Mouse (Mus musculus) E14TG2a.4 (cell line): ENCODE measurements around the gene Gm10142.
"Not testable (repeated sequence)": the region's sequence is repeated elsewhere in the genome, so short reads cannot be mapped to it uniquely, and the experiment has no call there.

Source experiments
- H3K27me3 ChIP-seq: 2 replicates; pipeline ENCODE4 v1.6.1; 2014; ENCODE audit warnings: low read length, control low read depth; ENCODE audit not compliant: insufficient read depth
- H3K36me3 ChIP-seq: 2 replicates; pipeline ENCODE4 v1.6.1; 2014; ENCODE audit warnings: low read length, control low read depth; ENCODE audit not compliant: insufficient read depth
- H3K4me1 ChIP-seq: replicated peaks from 2 replicates; pipeline ENCODE4 v1.6.1; 2014; ENCODE audit warnings: low read depth, low read length, control low read depth
- H3K4me3 ChIP-seq: replicated peaks from 2 replicates; pipeline ENCODE4 v1.5.1; 2014; ENCODE audit warnings: mild to moderate bottlenecking, low read length
- H3K9me3 ChIP-seq: 2 replicates; pipeline ENCODE4 v1.6.1; 2014; ENCODE audit warnings: low read length, control low read depth
- CTCF ChIP-seq: conservative IDR thresholded peaks from 2 replicates; pipeline ENCODE4 v1.5.1; 2014; ENCODE audit warnings: low read length
- NANOG ChIP-seq: IDR thresholded peaks from 2 replicates; pipeline ENCODE4 v1.6.1; 2014; ENCODE audit warnings: borderline replicate concordance, low read length, mixed read lengths
- POU5F1 ChIP-seq: IDR thresholded peaks from 2 replicates; pipeline ENCODE4 v1.6.1; 2014; ENCODE audit warnings: low read length, borderline replicate concordance

Gene Gm10142

GRCm38 (mm10) chr10:77724855-77725254 is 9.2 kb downstream of the Gm10142 start:
- H3K36me3 ChIP-seq, result no peaks in the 10 kb centered on the region
- no peaks in the 10 kb centered on the region for H3K27me3 ChIP-seq
- H3K4me1 ChIP-seq, result no peaks in the 10 kb centered on the region
- no peak for TF ChIP-seq POU5F1
- TF ChIP-seq NANOG, result no peak
- TF ChIP-seq CTCF, result peak; percentile 62
- peaks cover 6% of the 10 kb centered on the region; the same call in 1 of the 2 replicates for H3K9me3 ChIP-seq
- no peak overlapping the region for H3K4me3 ChIP-seq

- no peaks in the 10 kb centered on the region for H3K4me1 ChIP-seq
- no peaks in the 10 kb centered on the region for H3K36me3 ChIP-seq
- no peak for TF ChIP-seq NANOG
- no peak for TF ChIP-seq CTCF
- TF ChIP-seq POU5F1, result no peak
- no peaks in the 10 kb centered on the region for H3K9me3 ChIP-seq
- no peaks in the 10 kb centered on the region for H3K27me3 ChIP-seq
- no peak within 1 kb of the TSS for H3K4me3 ChIP-seq
Observed at GRCm38 (mm10) chr10:77726186-77726585, 10.6 kb downstream of the Gm10142 start, which contains the start of gene Gm10100. TSS of gene Gm10100 (plus strand) at chr10:77726486.

GRCm38 (mm10) chr10:77728280-77728679 is 12.7 kb downstream of the Gm10142 start:
- TF ChIP-seq POU5F1, result no peak
- no peak for TF ChIP-seq NANOG
- no peak for TF ChIP-seq CTCF

GRCm38 (mm10) chr10:77729241-77729640 is 13.6 kb downstream of the Gm10142 start:
- no peaks in the 10 kb centered on the region for H3K4me1 ChIP-seq
- H3K27me3 ChIP-seq, result no peaks in the 10 kb centered on the region
- H3K4me3 ChIP-seq, result no peak overlapping the region
- TF ChIP-seq CTCF, result peak; percentile 47
- no peak for TF ChIP-seq POU5F1
- no peaks in the 10 kb centered on the region for H3K9me3 ChIP-seq
- H3K36me3 ChIP-seq, result no peaks in the 10 kb centered on the region

More at GRCm38 (mm10) chr10:77728280-77728679, 12.7 kb downstream of the Gm10142 start:
- H3K4me1 ChIP-seq, result no peaks in the 10 kb centered on the region
- H3K27me3 ChIP-seq, result no peaks in the 10 kb centered on the region
- H3K4me3 ChIP-seq, result no peak overlapping the region
- no peaks in the 10 kb centered on the region for H3K36me3 ChIP-seq
- H3K9me3 ChIP-seq, result no peaks in the 10 kb centered on the region

GRCm38 (mm10) chr10:77735928-77736327 is 20.3 kb downstream of the Gm10142 start:
- Histone ChIP-seq H3K36me3 (no peaks in the 10 kb centered on the region), H3K27me3 (0 out of 2 replicates have a peak, but pooled peaks cover 3% of the 10 kb centered on the region), H3K4me3 (no peak overlapping the region), H3K4me1 (no peaks in the 10 kb centered on the region), H3K9me3 (peaks cover 8% of the 10 kb centered on the region)
- peak; percentile 42; the same call in 1 of the 2 replicates for TF ChIP-seq POU5F1
- no peak for TF ChIP-seq CTCF
- TF ChIP-seq NANOG, result peak; percentile 60; the same call in 1 of the 2 replicates

- 0 out of 2 replicates have a peak, but pooled peaks cover 3% of the 10 kb centered on the region for H3K27me3 ChIP-seq
- no peak overlapping the region for H3K4me3 ChIP-seq
- H3K4me1 ChIP-seq, result no peaks in the 10 kb centered on the region
- H3K36me3 ChIP-seq, result no peaks in the 10 kb centered on the region
- H3K9me3 ChIP-seq, result peaks cover 8% of the 10 kb centered on the region
- no peak for TF ChIP-seq CTCF
- no peak for TF ChIP-seq POU5F1
- TF ChIP-seq NANOG, result no peak
Observed at GRCm38 (mm10) chr10:77738929-77739328, 23.3 kb downstream of the Gm10142 start.

GRCm38 (mm10) chr10:77741924-77742688 is 26.5 kb downstream of the Gm10142 start, which contains the start of gene Gm18596:
TSS of gene Gm18596 (minus strand) at chr10:77742638.
- H3K36me3 ChIP-seq, H3K27me3 ChIP-seq, H3K4me3 ChIP-seq, H3K4me1 ChIP-seq, H3K9me3 ChIP-seq: not testable (repeated sequence)

- H3K4me1 ChIP-seq, H3K9me3 ChIP-seq: not testable (repeated sequence)
Observed at GRCm38 (mm10) chr10:77750686-77751085, 35.1 kb downstream of the Gm10142 start.

GRCm38 (mm10) chr10:77751254-77751653 is 35.6 kb downstream of the Gm10142 start, which contains the start of gene Gm9736:
TSS of gene Gm9736 (minus strand) at chr10:77751354.
- not testable (repeated sequence) for H3K27me3 ChIP-seq, H3K9me3 ChIP-seq, H3K36me3 ChIP-seq, H3K4me3 ChIP-seq, H3K4me1 ChIP-seq

More at GRCm38 (mm10) chr10:77750686-77751085, 35.1 kb downstream of the Gm10142 start:
- not testable (repeated sequence) for H3K36me3 ChIP-seq, H3K27me3 ChIP-seq, H3K4me3 ChIP-seq

- H3K9me3 ChIP-seq, H3K4me1 ChIP-seq, H3K4me3 ChIP-seq, H3K36me3 ChIP-seq, H3K27me3 ChIP-seq: not testable (repeated sequence)
Observed at GRCm38 (mm10) chr10:77752312-77752711, 36.7 kb downstream of the Gm10142 start.
